Mouse (Mus musculus): ENCODE measurements around the gene Ap1g1. TPM values are rescaled to one million over a fixed set of nuclear protein-coding genes. Genes with fewer than 3 reads are reported as not detected.
A peak's percentile ranks its signal among the peaks of the same experiment; 100 is the strongest.

Gene Ap1g1
- polyA plus RNA-seq, 1 experiment from 2014 or later = 35.7 TPM

GRCm38 (mm10) chr8:109773154-109773553 is 5.2 kb upstream of the Ap1g1 start:
- Histone ChIP-seq H3K4me1 (ENCODE audit: control insufficient read depth, insufficient read depth, low read length) (peaks cover 3% of the 10 kb centered on the region; the same call in 1 of the 2 replicates), H3K36me3 (ENCODE audit: control insufficient read depth, insufficient read depth, low read length) (no peaks in the 10 kb centered on the region), H3K27ac (ENCODE audit: low read depth, low read length) (no peak overlapping the region), H3K9ac (ENCODE audit: low read length) (no peak overlapping the region), H3K27me3 (replicated peaks; ENCODE audit: control insufficient read depth, insufficient read depth, low read length) (no peaks in the 10 kb centered on the region), H3K9me3 (replicated peaks; ENCODE audit: control insufficient read depth, low read length) (no peaks in the 10 kb centered on the region), H3K4me3 (ENCODE audit: low read depth, low read length) (no peak overlapping the region), H3K4me2 (ENCODE audit: low read length) (no peak overlapping the region)
- DNase-seq (ENCODE audit: low spot score) = no peak
- ATAC-seq = no peak
- 62% methylated on average over 3 of the region's 3 CpGs for WGBS

- Histone ChIP-seq H3K4me3 (ENCODE audit: low read depth, low read length) (peak overlapping the region; percentile 91), H3K27me3 (replicated peaks; ENCODE audit: control insufficient read depth, insufficient read depth, low read length) (no peaks in the 10 kb centered on the region), H3K9me3 (replicated peaks; ENCODE audit: control insufficient read depth, low read length) (no peaks in the 10 kb centered on the region), H3K4me1 (ENCODE audit: control insufficient read depth, insufficient read depth, low read length) (peaks cover 14% of the 10 kb centered on the region), H3K9ac (ENCODE audit: low read length) (peak overlapping the region; percentile 59; the same call in 1 of the 2 replicates), H3K36me3 (ENCODE audit: control insufficient read depth, insufficient read depth, low read length) (no peaks in the 10 kb centered on the region), H3K27ac (ENCODE audit: low read depth, low read length) (peak overlapping the region; percentile 98; the same call in 1 of the 2 replicates), H3K4me2 (ENCODE audit: low read length) (peak overlapping the region; percentile 70)
- ATAC-seq (no peak), DNase-seq (ENCODE audit: low spot score) (no peak)
- WGBS = 25% methylated on average over 5 of the region's 5 CpGs
These were observed 503 bp upstream of the Ap1g1 start for GRCm38 (mm10) chr8:109777851-109778250.

GRCm38 (mm10) chr8:109778993-109779421 is 653 bp downstream of the Ap1g1 start:
- peak overlapping the region; percentile 98 for H3K27ac ChIP-seq (ENCODE audit: low read depth, low read length)
- DNase-seq (ENCODE audit: low spot score) = peak; percentile 22
- H3K4me1 ChIP-seq (ENCODE audit: control insufficient read depth, insufficient read depth, low read length) = peaks cover 14% of the 10 kb centered on the region
- peak overlapping the region; percentile 91 for H3K4me3 ChIP-seq (ENCODE audit: low read depth, low read length)
- H3K9me3 ChIP-seq (replicated peaks; ENCODE audit: control insufficient read depth, low read length) = no peaks in the 10 kb centered on the region
- H3K36me3 ChIP-seq (ENCODE audit: control insufficient read depth, insufficient read depth, low read length) = no peaks in the 10 kb centered on the region
- H3K4me2 ChIP-seq (ENCODE audit: low read length) = peak overlapping the region; percentile 70
- H3K9ac ChIP-seq (ENCODE audit: low read length) = peak overlapping the region; percentile 94
- under 1% methylated on average over 31 of the region's 32 CpGs for WGBS
- peak; percentile 64 for ATAC-seq
- H3K27me3 ChIP-seq (replicated peaks; ENCODE audit: control insufficient read depth, insufficient read depth, low read length) = no peaks in the 10 kb centered on the region

- ATAC-seq (no peak), DNase-seq (ENCODE audit: low spot score) (no peak)
- H3K9me3 ChIP-seq (replicated peaks; ENCODE audit: control insufficient read depth, low read length) = no peaks in the 10 kb centered on the region
- no peaks in the 10 kb centered on the region for H3K36me3 ChIP-seq (ENCODE audit: control insufficient read depth, insufficient read depth, low read length)
- H3K9ac ChIP-seq (ENCODE audit: low read length) = peak overlapping the region; percentile 94
- WGBS = 23% methylated on average over 24 of the region's 24 CpGs
- peak overlapping the region; percentile 98; the same call in 1 of the 2 replicates for H3K27ac ChIP-seq (ENCODE audit: low read depth, low read length)
- no peaks in the 10 kb centered on the region for H3K27me3 ChIP-seq (replicated peaks; ENCODE audit: control insufficient read depth, insufficient read depth, low read length)
- peaks cover 14% of the 10 kb centered on the region for H3K4me1 ChIP-seq (ENCODE audit: control insufficient read depth, insufficient read depth, low read length)
- H3K4me3 ChIP-seq (ENCODE audit: low read depth, low read length) = peak overlapping the region; percentile 91
- peak overlapping the region; percentile 70 for H3K4me2 ChIP-seq (ENCODE audit: low read length)
These were observed 1.3 kb downstream of the Ap1g1 start for GRCm38 (mm10) chr8:109779431-109780228.

GRCm38 (mm10) chr8:109780548-109780947 is 2.2 kb downstream of the Ap1g1 start:
- Histone ChIP-seq H3K27me3 (replicated peaks; ENCODE audit: control insufficient read depth, insufficient read depth, low read length) (no peaks in the 10 kb centered on the region), H3K9ac (ENCODE audit: low read length) (0 out of 2 replicates have a peak overlapping the region, but pooled peaks have one; percentile 9), H3K36me3 (ENCODE audit: control insufficient read depth, insufficient read depth, low read length) (no peaks in the 10 kb centered on the region), H3K27ac (ENCODE audit: low read depth, low read length) (no peak overlapping the region), H3K4me2 (ENCODE audit: low read length) (peak overlapping the region; percentile 70), H3K4me3 (ENCODE audit: low read depth, low read length) (no peak overlapping the region), H3K9me3 (replicated peaks; ENCODE audit: control insufficient read depth, low read length) (no peaks in the 10 kb centered on the region), H3K4me1 (ENCODE audit: control insufficient read depth, insufficient read depth, low read length) (peaks cover 14% of the 10 kb centered on the region)
- no peak for DNase-seq (ENCODE audit: low spot score)
- WGBS = 76% methylated on average over 4 of the region's 4 CpGs
- no peak for ATAC-seq

GRCm38 (mm10) chr8:109790938-109791337 is 12.6 kb downstream of the Ap1g1 start:
- Histone ChIP-seq H3K27ac (ENCODE audit: low read depth, low read length) (no peak overlapping the region), H3K4me3 (ENCODE audit: low read depth, low read length) (no peak overlapping the region), H3K9me3 (replicated peaks; ENCODE audit: control insufficient read depth, low read length) (no peaks in the 10 kb centered on the region), H3K27me3 (replicated peaks; ENCODE audit: control insufficient read depth, insufficient read depth, low read length) (no peaks in the 10 kb centered on the region), H3K4me1 (ENCODE audit: control insufficient read depth, insufficient read depth, low read length) (no peaks in the 10 kb centered on the region), H3K9ac (ENCODE audit: low read length) (no peak overlapping the region), H3K4me2 (ENCODE audit: low read length) (no peak overlapping the region), H3K36me3 (ENCODE audit: control insufficient read depth, insufficient read depth, low read length) (no peaks in the 10 kb centered on the region)
- WGBS = 97% methylated on average over 2 of the region's 2 CpGs
- DNase-seq (ENCODE audit: low spot score) = no peak
- no peak for ATAC-seq

- ATAC-seq (no peak), DNase-seq (ENCODE audit: low spot score) (no peak)
- Histone ChIP-seq H3K27ac (ENCODE audit: low read depth, low read length) (no peak overlapping the region), H3K4me3 (ENCODE audit: low read depth, low read length) (no peak overlapping the region), H3K27me3 (replicated peaks; ENCODE audit: control insufficient read depth, insufficient read depth, low read length) (no peaks in the 10 kb centered on the region), H3K4me1 (ENCODE audit: control insufficient read depth, insufficient read depth, low read length) (no peaks in the 10 kb centered on the region), H3K36me3 (ENCODE audit: control insufficient read depth, insufficient read depth, low read length) (no peaks in the 10 kb centered on the region), H3K9ac (ENCODE audit: low read length) (no peak overlapping the region), H3K4me2 (ENCODE audit: low read length) (no peak overlapping the region), H3K9me3 (replicated peaks; ENCODE audit: control insufficient read depth, low read length) (no peaks in the 10 kb centered on the region)
- 89% methylated on average over 1 of the region's 1 CpGs for WGBS
These were observed 16.8 kb downstream of the Ap1g1 start for GRCm38 (mm10) chr8:109795166-109795565.

- Histone ChIP-seq H3K27me3 (replicated peaks; ENCODE audit: control insufficient read depth, insufficient read depth, low read length) (no peaks in the 10 kb centered on the region), H3K4me2 (ENCODE audit: low read length) (no peak overlapping the region), H3K9me3 (replicated peaks; ENCODE audit: control insufficient read depth, low read length) (no peaks in the 10 kb centered on the region), H3K27ac (ENCODE audit: low read depth, low read length) (no peak overlapping the region), H3K36me3 (ENCODE audit: control insufficient read depth, insufficient read depth, low read length) (0 out of 2 replicates have a peak, but pooled peaks cover 3% of the 10 kb centered on the region), H3K4me1 (ENCODE audit: control insufficient read depth, insufficient read depth, low read length) (no peaks in the 10 kb centered on the region), H3K9ac (ENCODE audit: low read length) (no peak overlapping the region), H3K4me3 (ENCODE audit: low read depth, low read length) (no peak overlapping the region)
- no peak for DNase-seq (ENCODE audit: low spot score)
- ATAC-seq = no peak
These were observed 20.4 kb downstream of the Ap1g1 start for GRCm38 (mm10) chr8:109798721-109799120.

GRCm38 (mm10) chr8:109799245-109799644 is 20.9 kb downstream of the Ap1g1 start:
- no peak for ATAC-seq
- 85% methylated on average over 4 of the region's 4 CpGs for WGBS
- H3K9me3 ChIP-seq (replicated peaks; ENCODE audit: control insufficient read depth, low read length) = no peaks in the 10 kb centered on the region

More at GRCm38 (mm10) chr8:109799245-109799644, 20.9 kb downstream of the Ap1g1 start:
- Histone ChIP-seq H3K4me1 (ENCODE audit: control insufficient read depth, insufficient read depth, low read length) (no peaks in the 10 kb centered on the region), H3K27me3 (replicated peaks; ENCODE audit: control insufficient read depth, insufficient read depth, low read length) (no peaks in the 10 kb centered on the region), H3K27ac (ENCODE audit: low read depth, low read length) (no peak overlapping the region), H3K36me3 (ENCODE audit: control insufficient read depth, insufficient read depth, low read length) (0 out of 2 replicates have a peak, but pooled peaks cover 3% of the 10 kb centered on the region), H3K4me3 (ENCODE audit: low read depth, low read length) (no peak overlapping the region), H3K4me2 (ENCODE audit: low read length) (no peak overlapping the region), H3K9ac (ENCODE audit: low read length) (no peak overlapping the region)
- DNase-seq (ENCODE audit: low spot score) = no peak
